Mouse (Mus musculus) naive thymus-derived CD4-positive, alpha-beta T cell, adult 2 months (primary cell): ENCODE measurements around the gene Aup1.
A peak's percentile ranks its signal among the peaks of the same experiment; 100 is the strongest.

Experiments used
- DNase-seq: peaks from one replicate; pipeline ENCODE4 v3.0.0-alpha.2; 2011; ENCODE audit warnings: low read depth

The Aup1 gene

GRCm38 (mm10) chr6:83069488-83070246 lies 15.3 kb downstream of the Aup1 start:
- DNase-seq: no peak

- no peak for DNase-seq
Observed at GRCm38 (mm10) chr6:83070247-83070310, 15.8 kb downstream of the Aup1 start, which contains the start of gene Tlx2. Tlx2 (minus strand) TSS chr6:83070293.

GRCm38 (mm10) chr6:83070311-83071219 lies 16.2 kb downstream of the Aup1 start:
- peak; percentile 62 for DNase-seq

- DNase-seq: no peak
Observed at GRCm38 (mm10) chr6:83071220-83071619, 16.9 kb downstream of the Aup1 start.

DNA sequence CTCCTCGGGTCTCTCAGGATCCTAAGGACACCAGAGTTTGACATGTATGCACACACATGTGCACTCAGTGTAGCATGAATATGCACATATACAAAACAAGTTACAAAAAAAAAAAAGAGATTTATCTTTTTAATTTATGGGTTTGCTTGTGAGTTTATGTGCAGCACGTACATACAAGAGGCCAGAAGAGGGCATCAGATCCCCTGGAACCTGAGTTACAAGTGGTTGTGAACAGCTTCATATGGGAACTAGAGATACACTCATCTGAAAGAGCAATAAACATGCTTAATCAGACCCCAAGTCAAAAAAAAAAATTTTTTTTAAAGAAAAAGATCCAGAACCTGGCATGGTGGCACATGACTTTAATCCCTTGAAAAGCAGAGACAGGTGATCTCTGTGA lies 20.7 kb downstream of the Aup1 start:
- DNase-seq: peak; percentile 77

DNA sequence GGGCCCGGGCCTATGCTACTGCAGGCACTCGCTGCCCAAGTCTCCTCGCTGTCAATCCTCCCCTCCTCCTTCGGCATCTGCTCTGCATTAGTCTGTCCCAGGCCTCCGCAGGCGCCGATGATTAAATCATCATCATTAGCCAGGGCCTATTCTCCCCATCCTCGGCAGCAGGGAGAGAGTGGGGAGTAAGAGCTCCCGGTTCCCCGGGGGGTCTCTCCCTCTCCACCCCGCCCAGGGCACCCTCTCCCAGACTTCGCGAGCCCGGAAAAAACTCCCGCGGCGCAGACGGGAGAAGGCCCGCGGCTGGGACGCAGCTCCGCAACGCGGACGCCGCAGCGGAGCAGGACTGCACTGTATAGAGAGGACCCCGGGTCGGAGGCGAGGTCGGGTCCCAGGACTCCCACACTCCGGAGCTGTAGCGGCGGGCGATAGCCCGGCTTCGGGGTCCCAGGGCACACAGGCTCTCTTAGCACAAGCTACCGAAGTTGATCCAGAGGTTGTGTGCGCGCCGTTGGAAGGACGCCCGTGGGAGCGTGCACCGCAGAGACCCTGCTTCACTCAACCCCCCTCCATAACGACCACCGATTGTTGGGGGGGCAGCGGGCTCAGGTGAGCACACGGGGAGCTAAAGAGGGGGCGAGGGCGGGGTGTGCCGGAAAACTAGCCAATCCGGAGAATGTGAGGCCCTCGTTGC lies 23.5 kb downstream of the Aup1 start, which contains the start of gene Pcgf1:
Gene Pcgf1, plus strand, starts transcription at position 240 of the 694 bp plus-strand sequence.
- peak; percentile 56 for DNase-seq

DNA sequence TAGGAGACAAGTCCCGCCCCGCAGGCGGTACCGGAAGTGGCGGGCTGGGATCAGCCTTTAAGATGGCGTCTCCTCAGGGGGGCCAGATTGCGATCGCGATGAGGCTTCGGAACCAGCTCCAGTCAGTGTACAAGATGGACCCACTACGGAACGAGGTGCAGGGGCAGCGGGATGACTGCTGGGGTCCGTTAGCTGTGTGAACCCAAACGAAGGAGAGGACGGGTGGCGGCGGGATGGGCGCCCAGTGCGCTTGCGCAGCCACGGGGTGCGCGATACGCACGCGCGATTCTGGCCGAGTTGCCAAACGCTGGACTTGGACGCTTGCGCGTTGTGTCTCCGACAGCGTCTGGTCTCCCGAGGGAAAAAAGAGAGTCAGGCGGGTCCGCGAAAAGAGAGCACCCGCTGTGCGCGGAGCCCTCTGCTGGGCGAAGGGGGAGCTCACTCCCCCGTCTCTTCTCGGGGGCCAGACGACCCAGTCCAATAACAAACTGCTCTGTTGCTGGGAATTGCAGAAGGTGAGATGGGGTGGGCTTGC lies 24.1 kb downstream of the Aup1 start:
- DNase-seq: peak; percentile 100

GRCm38 (mm10) chr6:83080210-83080609 lies 25.9 kb downstream of the Aup1 start:
- no peak for DNase-seq

DNA sequence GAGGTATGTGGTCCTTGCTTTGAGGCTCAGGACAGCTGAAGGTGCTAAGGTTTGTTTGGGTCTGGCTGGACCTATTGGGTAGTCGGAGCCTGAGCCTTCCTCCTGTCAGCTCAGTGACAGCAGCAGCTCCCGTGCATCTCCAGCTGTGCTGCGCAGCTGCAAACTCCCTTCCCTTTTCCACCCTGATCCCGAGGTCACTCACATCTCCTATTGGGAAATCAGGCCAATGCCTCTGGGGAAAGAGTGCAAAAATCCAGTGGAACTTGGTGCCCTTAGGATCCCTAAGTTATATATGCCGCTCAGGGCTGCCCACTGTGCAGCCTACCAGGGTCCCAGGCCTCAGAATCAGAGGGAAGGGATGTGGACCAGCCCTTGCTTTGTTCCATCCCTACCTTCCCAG lies 29.2 kb downstream of the Aup1 start:
- no peak for DNase-seq

DNA sequence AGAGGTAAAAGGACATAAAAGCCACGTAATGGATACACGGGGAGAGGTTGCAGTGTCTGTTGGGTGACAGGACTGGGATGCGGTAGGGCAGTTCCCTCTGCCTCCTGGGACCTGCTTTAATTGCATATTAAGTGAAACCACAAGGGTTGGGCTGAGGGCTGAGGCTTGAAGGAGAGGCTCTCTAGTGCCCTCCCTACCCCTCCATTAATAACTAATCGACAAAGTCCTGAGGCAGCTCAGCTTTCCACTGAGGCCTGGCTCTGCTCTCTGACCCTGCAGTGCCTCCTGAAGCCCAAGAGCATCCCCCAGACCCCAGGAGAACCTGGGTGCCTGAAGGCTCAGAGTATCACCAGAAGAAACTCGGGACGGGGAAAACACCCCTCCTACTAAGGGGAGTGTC lies 30.2 kb downstream of the Aup1 start:
- no peak for DNase-seq

GRCm38 (mm10) chr6:83086121-83087035 lies 32.1 kb downstream of the Aup1 start, which contains the start of gene Lbx2:
Lbx2 (plus strand) TSS chr6:83086367.
- DNase-seq: peak; percentile 55

GRCm38 (mm10) chr6:83087205-83087925 lies 33.0 kb downstream of the Aup1 start:
- DNase-seq: no peak

- DNase-seq: no peak
Observed at GRCm38 (mm10) chr6:83087926-83088260, 33.6 kb downstream of the Aup1 start.

- DNase-seq: no peak
Observed at GRCm38 (mm10) chr6:83092416-83093127, 38.3 kb downstream of the Aup1 start.

- DNase-seq: peak; percentile 89
Observed at GRCm38 (mm10) chr6:83095968-83096367, 41.6 kb downstream of the Aup1 start.

DNA sequence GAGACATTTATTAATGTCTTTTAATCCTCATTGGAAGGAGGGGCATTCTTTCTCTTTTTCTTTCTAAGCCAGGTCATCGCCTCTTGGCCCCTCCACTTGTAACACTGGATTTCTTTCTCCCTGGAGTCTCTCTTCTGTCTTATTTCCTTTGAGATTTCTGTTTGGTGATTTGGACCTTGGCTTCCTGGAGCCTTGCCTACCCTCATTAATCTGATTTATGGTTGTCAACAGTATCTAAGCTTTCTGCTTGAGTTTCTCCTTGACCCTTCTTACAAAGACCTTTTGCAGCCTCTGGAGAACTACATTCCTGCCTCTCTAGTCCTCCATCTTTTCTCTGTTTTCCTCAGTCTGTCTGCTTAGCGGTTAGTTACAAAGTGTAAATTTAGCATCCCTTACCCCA lies 44.1 kb downstream of the Aup1 start:
- no peak for DNase-seq

GRCm38 (mm10) chr6:83101316-83101687 lies 47.0 kb downstream of the Aup1 start, which contains the start of the genes Ccdc142 and Gm42688:
Ccdc142 (plus strand) TSS chr6:83101601.
Gm42688 (plus strand) TSS chr6:83101617.
- peak; percentile 94 for DNase-seq

GRCm38 (mm10) chr6:83101688-83102556 lies 47.6 kb downstream of the Aup1 start:
- DNase-seq: peak; percentile 85

GRCm38 (mm10) chr6:83103130-83103650 lies 48.9 kb downstream of the Aup1 start:
- no peak for DNase-seq
